Mouse (Mus musculus) lung, adult 18-20 months (tissue): Measurements from ENCODE around the gene Slc7a10.
A peak's percentile ranks its signal among the peaks of the same experiment; 100 is the strongest.
"Not testable (repeated sequence)": the region's sequence is repeated elsewhere in the genome, so short reads cannot be mapped to it uniquely, and the experiment has no call there.

Source experiments
- DNase-seq, 2 experiments: peaks; one replicate each; pipeline ENCODE4 v3.0.0; 2022; ENCODE audit warnings: mixed read lengths in 2 of 2

The Slc7a10 gene

GRCm38 (mm10) chr7:35175533-35175932, 10.7 kb upstream of the Slc7a10 start:
- DNase-seq, result no peak

GRCm38 (mm10) chr7:35176412-35177381, 9.5 kb upstream of the Slc7a10 start:
- peak in 1 of 2 experiments; percentile 39 for DNase-seq

- peak in 1 of 2 experiments; percentile 46 for DNase-seq
Measured at GRCm38 (mm10) chr7:35184833-35185724, 1.1 kb upstream of the Slc7a10 start.

- no peak for DNase-seq
Measured at GRCm38 (mm10) chr7:35189699-35190098, 3.5 kb downstream of the Slc7a10 start.

GRCm38 (mm10) chr7:35191276-35191675, 5.1 kb downstream of the Slc7a10 start:
- no peak for DNase-seq

GRCm38 (mm10) chr7:35197022-35197421, 10.8 kb downstream of the Slc7a10 start:
- DNase-seq, result peak; percentile 30 to 40

GRCm38 (mm10) chr7:35198981-35199754, 13.0 kb downstream of the Slc7a10 start:
- peak; percentile 32 to 39 for DNase-seq

GRCm38 (mm10) chr7:35199755-35200154, 13.6 kb downstream of the Slc7a10 start:
- DNase-seq, result peak in 1 of 2 experiments; percentile 16

GRCm38 (mm10) chr7:35211791-35212190, 25.6 kb downstream of the Slc7a10 start:
- DNase-seq, result no peak

GRCm38 (mm10) chr7:35214442-35215222, 28.4 kb downstream of the Slc7a10 start:
- no peak for DNase-seq

GRCm38 (mm10) chr7:35215225-35215624, 29.0 kb downstream of the Slc7a10 start, which contains the start of gene Lrp3:
Gene Lrp3 (minus strand): TSS chr7:35215498.
- peak; percentile 64 to 70 for DNase-seq

GRCm38 (mm10) chr7:35215731-35216130, 29.5 kb downstream of the Slc7a10 start:
- DNase-seq, result no peak

- no peak for DNase-seq
Measured at GRCm38 (mm10) chr7:35220694-35221365, 34.6 kb downstream of the Slc7a10 start.

GRCm38 (mm10) chr7:35230333-35230732, 44.1 kb downstream of the Slc7a10 start:
- DNase-seq, result no peak

- no peak for DNase-seq
Measured at GRCm38 (mm10) chr7:35232796-35233455, 46.7 kb downstream of the Slc7a10 start.

- DNase-seq, result no peak
Measured at GRCm38 (mm10) chr7:35233861-35234260, 47.7 kb downstream of the Slc7a10 start.

GRCm38 (mm10) chr7:35234361-35235245, 48.4 kb downstream of the Slc7a10 start:
- DNase-seq, result peak; percentile 96 to 97

GRCm38 (mm10) chr7:35235308-35235707, 49.1 kb downstream of the Slc7a10 start:
- peak; percentile 64 to 78 for DNase-seq

- DNase-seq, result not testable (repeated sequence)
Measured at GRCm38 (mm10) chr7:35237935-35238334, 51.8 kb downstream of the Slc7a10 start.
